Mouse (Mus musculus) erythroblast, embryonic 14.5 days (primary cell): Measurements from ENCODE around the gene Mrps15. TPM values are rescaled to one million over a fixed set of nuclear protein-coding genes. Genes with fewer than 3 reads are reported as not detected.
A peak's percentile ranks its signal among the peaks of the same experiment; 100 is the strongest.

Experiments used
- H3K27me3 ChIP-seq: 2 replicates; pipeline ENCODE4 v1.6.1; 2012; ENCODE audit warnings: inconsistent platforms; ENCODE audit not compliant: control insufficient read depth
- H3K36me3 ChIP-seq: 2 replicates; pipeline ENCODE4 v1.6.1; 2012; ENCODE audit warnings: mild to moderate bottlenecking, inconsistent platforms; ENCODE audit not compliant: control insufficient read depth
- H3K4me1 ChIP-seq: 2 replicates; pipeline ENCODE4 v1.6.1; 2012; ENCODE audit warnings: inconsistent platforms; ENCODE audit not compliant: control insufficient read depth
- H3K4me3 ChIP-seq: replicated peaks from 2 replicates; pipeline ENCODE3; 2012; ENCODE audit warnings: moderate library complexity, mild to moderate bottlenecking, inconsistent platforms
- H3K9me3 ChIP-seq: 2 replicates; pipeline ENCODE4 v1.6.1; 2012; ENCODE audit warnings: low read length, inconsistent platforms, mixed read lengths; ENCODE audit not compliant: control insufficient read depth
- GATA1 ChIP-seq: IDR thresholded peaks from 2 replicates; pipeline ENCODE4 v1.6.1; 2012; ENCODE audit warnings: low read length, inconsistent platforms, mixed read lengths
- TAL1 ChIP-seq: IDR thresholded peaks from 3 replicates; pipeline ENCODE4 v1.6.1; 2012; ENCODE audit warnings: low read length, inconsistent platforms, mixed read lengths
- polyA plus RNA-seq: library from polyadenylated mRNA; stranded (reverse); fragments of >175 nt; gene quantifications from 2 replicates; pipeline ENCODE4 v1.2.3, GENCODE M21; 2012

Gene Mrps15
- polyA plus RNA-seq, result 12.6 and 15.9 TPM in 2 replicates

GRCm38 (mm10) chr4:126046851-126047585, at the start of gene Mrps15:
Gene Mrps15, plus strand, starts transcription at chr4:126046925.
- TF ChIP-seq TAL1 (no peak), GATA1 (no peak)
- H3K4me3 ChIP-seq, result peak within 1 kb of the TSS; percentile 72
- peaks cover 26% of the 10 kb centered on the region for H3K4me1 ChIP-seq
- H3K36me3 ChIP-seq, result peaks cover 34% of the 10 kb centered on the region
- H3K27me3 ChIP-seq, result no peaks in the 10 kb centered on the region
- no peaks in the 10 kb centered on the region for H3K9me3 ChIP-seq

- Histone ChIP-seq H3K27me3 (no peaks in the 10 kb centered on the region), H3K36me3 (no peaks in the 10 kb centered on the region), H3K9me3 (peaks cover 7% of the 10 kb centered on the region), H3K4me3 (no peak overlapping the region), H3K4me1 (no peaks in the 10 kb centered on the region)
- TF ChIP-seq TAL1 (no peak), GATA1 (no peak)
Measured at GRCm38 (mm10) chr4:125997826-125998225, 48.9 kb upstream of the Mrps15 start.

- peaks cover 7% of the 10 kb centered on the region for H3K9me3 ChIP-seq
- H3K4me3 ChIP-seq, result no peak overlapping the region
- TF ChIP-seq GATA1 (no peak), TAL1 (no peak)
- H3K36me3 ChIP-seq, result no peaks in the 10 kb centered on the region
- H3K4me1 ChIP-seq, result no peaks in the 10 kb centered on the region
- H3K27me3 ChIP-seq, result no peaks in the 10 kb centered on the region
Measured at GRCm38 (mm10) chr4:126001311-126002199, 45.2 kb upstream of the Mrps15 start.

- TF ChIP-seq GATA1 (no peak), TAL1 (no peak)
- H3K4me1 ChIP-seq, result no peaks in the 10 kb centered on the region
- H3K36me3 ChIP-seq, result no peaks in the 10 kb centered on the region
- no peak overlapping the region for H3K4me3 ChIP-seq
- H3K27me3 ChIP-seq, result no peaks in the 10 kb centered on the region
- H3K9me3 ChIP-seq, result no peaks in the 10 kb centered on the region
Measured at GRCm38 (mm10) chr4:126017676-126018332, 28.9 kb upstream of the Mrps15 start.

DNA sequence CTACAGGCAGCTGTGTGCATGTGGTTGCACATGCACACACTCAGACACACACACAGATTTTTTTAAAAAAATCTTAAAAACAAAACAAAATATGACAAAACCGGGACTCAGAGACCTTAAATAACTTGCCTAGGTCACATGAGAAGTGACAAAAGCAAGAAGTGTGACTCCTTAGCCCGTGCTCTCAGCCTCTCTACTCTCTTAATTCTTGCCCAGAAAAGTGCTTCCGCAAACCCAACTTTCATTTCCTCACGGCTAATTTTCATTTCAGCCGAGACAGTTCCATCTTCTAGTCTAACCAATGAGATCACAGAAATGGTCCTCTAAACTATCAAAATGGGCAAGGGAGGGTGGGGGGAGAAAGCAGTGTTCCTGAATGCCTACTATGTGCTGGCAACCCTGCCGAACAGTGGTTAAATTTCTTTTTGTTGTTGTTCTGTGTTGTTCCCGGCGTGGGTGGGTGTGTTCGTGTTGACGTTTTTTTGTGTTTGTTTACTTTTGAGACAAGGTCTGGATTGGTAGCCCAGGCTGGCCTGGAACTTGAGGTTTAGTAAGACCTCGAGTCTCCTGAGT, 27.7 kb upstream of the Mrps15 start:
- TF ChIP-seq TAL1 (no peak), GATA1 (no peak)
- Histone ChIP-seq H3K9me3 (no peaks in the 10 kb centered on the region), H3K4me3 (no peak overlapping the region), H3K27me3 (0 out of 2 replicates have a peak, but pooled peaks cover under 1% of the 10 kb centered on the region), H3K4me1 (no peaks in the 10 kb centered on the region), H3K36me3 (no peaks in the 10 kb centered on the region)

- H3K4me1 ChIP-seq, result peaks cover 3% of the 10 kb centered on the region; the same call in 1 of the 2 replicates
- H3K27me3 ChIP-seq, result peaks cover 10% of the 10 kb centered on the region; the same call in 1 of the 2 replicates
- no peak within 1 kb of the TSS for H3K4me3 ChIP-seq
- TF ChIP-seq GATA1 (no peak), TAL1 (no peak)
- H3K36me3 ChIP-seq, result no peaks in the 10 kb centered on the region
- H3K9me3 ChIP-seq, result no peaks in the 10 kb centered on the region
Measured at GRCm38 (mm10) chr4:126024303-126024900, 22.3 kb upstream of the Mrps15 start, which contains the start of gene Csf3r. Gene Csf3r, plus strand, starts transcription at chr4:126024550.

DNA sequence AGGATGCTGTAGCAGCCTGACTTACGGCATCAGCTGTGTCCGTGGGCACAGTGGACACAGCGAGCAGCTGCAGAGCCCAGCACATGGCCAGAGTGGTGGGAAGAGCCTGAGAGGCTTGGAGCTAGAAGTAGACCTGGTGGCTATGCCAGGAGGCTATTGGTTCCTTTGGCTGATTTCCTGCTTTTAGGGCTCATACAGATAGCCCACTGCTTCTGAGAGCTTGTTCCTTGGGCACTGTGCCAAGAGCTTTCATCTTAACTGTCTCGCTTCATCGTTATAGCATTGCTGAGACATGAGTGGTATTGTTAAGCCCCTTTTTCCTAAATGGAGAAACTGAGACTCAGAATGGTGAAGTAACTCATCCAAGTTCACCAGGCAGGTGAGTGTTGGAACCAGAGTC, 20.9 kb upstream of the Mrps15 start:
- peaks cover 3% of the 10 kb centered on the region; the same call in 1 of the 2 replicates for H3K4me1 ChIP-seq
- TF ChIP-seq GATA1, result no peak
- no peak for TF ChIP-seq TAL1
- H3K27me3 ChIP-seq, result peaks cover 10% of the 10 kb centered on the region; the same call in 1 of the 2 replicates
- no peaks in the 10 kb centered on the region for H3K9me3 ChIP-seq
- no peak overlapping the region for H3K4me3 ChIP-seq
- no peaks in the 10 kb centered on the region for H3K36me3 ChIP-seq

DNA sequence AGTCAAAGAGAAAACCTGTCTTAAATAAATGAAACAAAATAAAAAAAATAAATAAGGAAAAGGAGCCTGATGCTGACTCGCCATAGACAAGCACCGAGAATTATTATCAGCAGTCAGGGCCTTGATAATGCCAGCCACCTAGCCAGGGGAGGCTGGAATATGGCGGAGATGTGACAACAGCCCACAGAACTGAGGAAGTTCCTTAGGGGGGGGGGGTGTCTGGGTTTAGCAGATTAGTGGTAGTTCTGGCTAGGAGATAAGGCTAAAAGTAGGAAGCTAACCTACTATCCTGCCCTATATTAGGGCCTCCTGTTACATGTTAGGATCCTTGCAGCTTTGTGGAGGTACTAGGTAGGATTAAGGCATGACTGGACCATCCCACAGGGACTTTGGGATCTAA, 18.7 kb upstream of the Mrps15 start:
- H3K27me3 ChIP-seq, result peaks cover 10% of the 10 kb centered on the region; the same call in 1 of the 2 replicates
- no peak for TF ChIP-seq GATA1
- no peak for TF ChIP-seq TAL1
- no peaks in the 10 kb centered on the region for H3K36me3 ChIP-seq
- H3K4me3 ChIP-seq, result no peak overlapping the region
- H3K4me1 ChIP-seq, result peaks cover 3% of the 10 kb centered on the region; the same call in 1 of the 2 replicates
- H3K9me3 ChIP-seq, result no peaks in the 10 kb centered on the region
